Mouse (Mus musculus): ENCODE results near the gene Rxra.

GRCm38 (mm10) chr2:27702904-27703666 lies 26.8 kb downstream of the Rxra start:
- TF ChIP-seq GATA1 (IDR thresholded peaks at IDR 0.05; ENCODE audit: borderline replicate concordance, low read length) (no peak), FLI1 (IDR thresholded peaks at IDR 0.05; ENCODE audit: low read length) (no peak)

Data from megakaryocyte, embryonic 14.5 days (primary cell).